Mouse (Mus musculus): Measurements from ENCODE around the gene Ppp5c. TPM values are rescaled to one million over a fixed set of nuclear protein-coding genes. Genes with fewer than 3 reads are reported as not detected.

Gene Ppp5c
- polyA plus RNA-seq, 1 experiment from 2014 or later: 45.0 TPM

GRCm38 (mm10) chr7:17026710-17027587 is 775 bp downstream of the Ppp5c start:
- peak; percentile 50 for ATAC-seq
- Histone ChIP-seq H3K27me3 (replicated peaks; ENCODE audit: control insufficient read depth, insufficient read depth, low read length) (no peaks in the 10 kb centered on the region), H3K4me3 (ENCODE audit: low read depth, low read length) (peak overlapping the region; percentile 82), H3K4me1 (replicated peaks; ENCODE audit: control insufficient read depth, insufficient read depth, low read length) (peaks cover 20% of the 10 kb centered on the region), H3K4me2 (replicated peaks; ENCODE audit: low read depth) (peak overlapping the region; percentile 83), H3K9ac (ENCODE audit: low read depth, low read length) (peak overlapping the region; percentile 75), H3K36me3 (ENCODE audit: control insufficient read depth, insufficient read depth) (peaks cover 30% of the 10 kb centered on the region), H3K9me3 (ENCODE audit: control insufficient read depth) (no peaks in the 10 kb centered on the region), H3K27ac (ENCODE audit: low read depth, low read length) (peak overlapping the region; percentile 79)
- WGBS: 3% methylated on average over 24 of the region's 24 CpGs
- TF ChIP-seq CTCF (IDR thresholded peaks at IDR 0.05; ENCODE audit: low read depth): peak; percentile 80

GRCm38 (mm10) chr7:17025896-17026622 is 1.7 kb downstream of the Ppp5c start:
- Histone ChIP-seq H3K27ac (ENCODE audit: low read depth, low read length) (peak overlapping the region; percentile 5; the same call in 1 of the 2 replicates), H3K4me2 (replicated peaks; ENCODE audit: low read depth) (peak overlapping the region; percentile 83), H3K9me3 (ENCODE audit: control insufficient read depth) (no peaks in the 10 kb centered on the region), H3K36me3 (ENCODE audit: control insufficient read depth, insufficient read depth) (peaks cover 29% of the 10 kb centered on the region), H3K4me1 (replicated peaks; ENCODE audit: control insufficient read depth, insufficient read depth, low read length) (peaks cover 20% of the 10 kb centered on the region), H3K4me3 (ENCODE audit: low read depth, low read length) (peak overlapping the region; percentile 82; the same call in 1 of the 2 replicates), H3K27me3 (replicated peaks; ENCODE audit: control insufficient read depth, insufficient read depth, low read length) (no peaks in the 10 kb centered on the region), H3K9ac (ENCODE audit: low read depth, low read length) (0 out of 2 replicates have a peak overlapping the region, but pooled peaks have one; percentile 7)
- 69% methylated on average over 9 of the region's 9 CpGs for WGBS
- ATAC-seq: no peak
- no peak for TF ChIP-seq CTCF (IDR thresholded peaks at IDR 0.05; ENCODE audit: low read depth)

- peak overlapping the region; percentile 83 for H3K4me2 ChIP-seq (replicated peaks; ENCODE audit: low read depth)
- peak overlapping the region; percentile 5; the same call in 1 of the 2 replicates for H3K27ac ChIP-seq (ENCODE audit: low read depth, low read length)
- H3K4me3 ChIP-seq (ENCODE audit: low read depth, low read length): 0 out of 2 replicates have a peak overlapping the region, but pooled peaks have one; percentile 2
- 0 out of 2 replicates have a peak overlapping the region, but pooled peaks have one; percentile 7 for H3K9ac ChIP-seq (ENCODE audit: low read depth, low read length)
- peaks cover 31% of the 10 kb centered on the region for H3K36me3 ChIP-seq (ENCODE audit: control insufficient read depth, insufficient read depth)
- peaks cover 20% of the 10 kb centered on the region for H3K4me1 ChIP-seq (replicated peaks; ENCODE audit: control insufficient read depth, insufficient read depth, low read length)
- TF ChIP-seq CTCF (IDR thresholded peaks at IDR 0.05; ENCODE audit: low read depth): no peak
- 28% methylated on average over 4 of the region's 4 CpGs for WGBS
- 0 out of 2 replicates have a peak, but pooled peaks have one; percentile 11 for ATAC-seq
- H3K27me3 ChIP-seq (replicated peaks; ENCODE audit: control insufficient read depth, insufficient read depth, low read length): no peaks in the 10 kb centered on the region
- no peaks in the 10 kb centered on the region for H3K9me3 ChIP-seq (ENCODE audit: control insufficient read depth)
Measured at GRCm38 (mm10) chr7:17025505-17025894, 2.2 kb downstream of the Ppp5c start.

- H3K4me3 ChIP-seq (ENCODE audit: low read depth, low read length): 0 out of 2 replicates have a peak overlapping the region, but pooled peaks have one; percentile 2
- H3K9ac ChIP-seq (ENCODE audit: low read depth, low read length): 0 out of 2 replicates have a peak overlapping the region, but pooled peaks have one; percentile 37
- H3K9me3 ChIP-seq (ENCODE audit: control insufficient read depth): no peaks in the 10 kb centered on the region
- H3K4me2 ChIP-seq (replicated peaks; ENCODE audit: low read depth): peak overlapping the region; percentile 83
- 57% methylated on average over 10 of the region's 10 CpGs for WGBS
- TF ChIP-seq CTCF (IDR thresholded peaks at IDR 0.05; ENCODE audit: low read depth): no peak
- peaks cover 20% of the 10 kb centered on the region for H3K4me1 ChIP-seq (replicated peaks; ENCODE audit: control insufficient read depth, insufficient read depth, low read length)
- H3K27me3 ChIP-seq (replicated peaks; ENCODE audit: control insufficient read depth, insufficient read depth, low read length): no peaks in the 10 kb centered on the region
- ATAC-seq: no peak
- peaks cover 32% of the 10 kb centered on the region for H3K36me3 ChIP-seq (ENCODE audit: control insufficient read depth, insufficient read depth)
- peak overlapping the region; percentile 5; the same call in 1 of the 2 replicates for H3K27ac ChIP-seq (ENCODE audit: low read depth, low read length)
Measured at GRCm38 (mm10) chr7:17024814-17025504, 2.8 kb downstream of the Ppp5c start.

GRCm38 (mm10) chr7:17024141-17024540 is 3.6 kb downstream of the Ppp5c start:
- no peaks in the 10 kb centered on the region for H3K27me3 ChIP-seq (replicated peaks; ENCODE audit: control insufficient read depth, insufficient read depth, low read length)
- no peak for ATAC-seq
- no peaks in the 10 kb centered on the region for H3K9me3 ChIP-seq (ENCODE audit: control insufficient read depth)
- H3K4me2 ChIP-seq (replicated peaks; ENCODE audit: low read depth): 0 out of 2 replicates have a peak overlapping the region, but pooled peaks have one; percentile 21
- no peak for TF ChIP-seq CTCF (IDR thresholded peaks at IDR 0.05; ENCODE audit: low read depth)
- no peak overlapping the region for H3K9ac ChIP-seq (ENCODE audit: low read depth, low read length)
- peak overlapping the region; percentile 31; the same call in 1 of the 2 replicates for H3K27ac ChIP-seq (ENCODE audit: low read depth, low read length)
- peaks cover 38% of the 10 kb centered on the region for H3K36me3 ChIP-seq (ENCODE audit: control insufficient read depth, insufficient read depth)
- WGBS: 76% methylated on average over 6 of the region's 6 CpGs
- H3K4me1 ChIP-seq (replicated peaks; ENCODE audit: control insufficient read depth, insufficient read depth, low read length): peaks cover 20% of the 10 kb centered on the region
- H3K4me3 ChIP-seq (ENCODE audit: low read depth, low read length): no peak overlapping the region

All from intestine, postnatal 0 days (tissue).